Mouse (Mus musculus) gonadal fat pad, adult 2 months (tissue): ENCODE data around the gene Ctnnbl1. TPM values are rescaled to one million over a fixed set of nuclear protein-coding genes. Genes with fewer than 3 reads are reported as not detected.

Experiments
- DNase-seq: peaks from one replicate; pipeline ENCODE4 v3.0.0-alpha.2; 2012; ENCODE audit warnings: low read depth
- polyA plus RNA-seq: library from polyadenylated mRNA; depleted of rRNA; stranded (reverse); fragments of >200 nt; gene quantifications from 2 replicates; pipeline ENCODE4 v1.2.3, GENCODE M21; 2012

Ctnnbl1 gene
- polyA plus RNA-seq, 1 experiment = 35.4 TPM

DNA sequence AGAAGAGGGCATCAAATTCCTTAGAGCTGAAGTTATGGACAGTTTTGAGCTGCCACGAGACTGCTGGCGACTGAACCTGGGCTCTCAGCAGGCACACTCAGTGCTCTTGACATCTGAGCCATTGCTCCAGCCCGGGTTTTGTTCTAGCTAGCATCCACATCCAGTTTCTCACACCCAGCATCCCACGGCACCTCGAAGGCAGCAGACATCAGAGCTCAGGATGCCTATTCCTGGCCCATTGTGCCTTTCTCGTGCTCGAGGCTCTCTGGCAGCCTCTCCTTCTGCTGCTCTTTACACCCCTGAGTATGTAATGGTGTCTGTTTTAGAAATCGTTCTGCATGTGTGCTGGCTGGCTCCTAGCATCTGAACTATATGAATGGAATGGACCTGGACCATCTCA is 13.3 kb downstream of the Ctnnbl1 start:
- DNase-seq = no peak

DNA sequence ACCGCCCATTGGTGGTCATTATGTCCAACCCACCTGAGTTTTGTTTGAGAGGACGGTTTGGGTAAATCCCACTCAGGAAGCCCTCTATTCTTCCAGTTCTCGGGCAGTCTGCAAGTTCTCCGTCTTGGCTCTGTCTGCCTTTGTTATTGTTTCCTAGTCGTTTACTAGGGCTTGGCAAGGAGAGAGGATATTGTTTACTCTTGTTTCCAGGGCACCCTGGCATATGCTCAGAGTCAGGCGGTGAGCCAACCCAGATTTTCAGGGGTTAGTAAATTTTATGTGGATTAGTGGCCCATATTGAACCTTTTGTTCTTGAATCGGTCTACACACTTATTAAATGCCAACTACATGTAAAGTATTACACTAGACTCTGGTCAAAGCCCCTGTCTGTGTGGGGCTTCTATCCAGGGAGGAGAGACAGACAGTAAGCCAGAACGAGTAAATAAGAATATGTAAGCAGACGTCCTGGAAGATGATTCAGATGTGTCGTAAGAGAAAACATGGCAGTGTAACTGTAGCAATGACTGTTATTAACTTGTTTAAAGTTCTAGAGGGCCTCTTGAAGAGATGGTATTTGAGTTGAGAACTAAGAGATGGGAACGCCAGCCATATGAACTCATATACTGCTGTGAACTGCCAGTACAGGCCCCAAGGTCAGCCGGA is 13.9 kb downstream of the Ctnnbl1 start:
- no peak for DNase-seq

DNA sequence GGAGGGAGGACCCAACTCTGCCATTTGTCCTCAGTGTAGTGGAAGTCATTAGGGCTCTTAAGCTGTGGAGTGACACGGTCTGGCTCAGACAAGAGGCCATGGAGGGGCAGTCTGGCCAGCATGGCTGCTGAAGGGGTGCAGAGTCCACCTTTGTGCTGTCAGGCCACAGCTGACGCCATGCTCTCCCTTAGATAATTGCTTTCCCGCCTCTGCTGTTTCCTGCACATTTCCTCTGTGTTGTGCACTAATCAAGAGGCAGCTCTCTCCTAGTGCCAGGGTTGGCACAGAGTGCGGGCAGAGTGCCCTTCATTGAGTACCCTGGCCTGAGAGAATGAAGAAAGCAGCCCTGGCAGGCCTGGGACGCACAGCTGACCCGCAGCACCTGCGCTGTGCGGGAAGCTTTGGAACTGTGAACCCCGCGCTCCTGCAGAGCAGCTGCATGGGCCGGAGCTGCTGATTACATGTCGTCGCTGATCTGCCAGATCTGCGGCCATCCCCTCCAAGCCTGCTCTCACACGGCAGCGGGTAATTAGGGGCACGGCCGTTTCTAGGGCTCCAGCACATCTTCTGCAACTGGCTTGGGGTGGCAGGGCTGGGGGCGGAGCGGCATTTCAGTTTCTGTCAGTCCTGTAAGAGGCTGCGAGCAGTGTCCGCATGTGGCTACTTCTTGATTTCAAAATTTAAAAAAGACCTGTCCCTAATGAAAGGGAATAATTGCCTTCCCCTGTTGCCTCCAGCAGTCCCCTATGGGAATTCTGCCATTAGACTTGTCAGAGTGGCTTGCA is 14.6 kb downstream of the Ctnnbl1 start:
- DNase-seq = no peak

DNA sequence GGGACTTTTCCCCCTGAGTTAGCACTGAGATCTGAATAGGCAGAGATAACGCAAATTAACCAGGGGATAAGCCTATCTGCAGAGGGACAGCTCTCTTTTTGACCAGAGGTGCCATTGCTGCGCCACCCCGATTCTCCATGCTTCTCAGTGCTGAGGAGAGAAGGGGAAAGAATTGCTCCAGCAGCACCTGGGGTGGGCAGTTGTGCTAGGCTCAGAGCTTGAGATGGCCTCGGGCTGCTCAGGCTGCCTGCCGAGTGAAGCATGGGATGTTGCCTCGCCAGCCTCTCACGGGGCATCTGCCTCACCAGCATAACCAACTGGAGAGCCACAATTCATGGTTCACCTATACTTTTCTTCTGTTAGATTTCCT is 15.2 kb downstream of the Ctnnbl1 start:
- DNase-seq = no peak

DNA sequence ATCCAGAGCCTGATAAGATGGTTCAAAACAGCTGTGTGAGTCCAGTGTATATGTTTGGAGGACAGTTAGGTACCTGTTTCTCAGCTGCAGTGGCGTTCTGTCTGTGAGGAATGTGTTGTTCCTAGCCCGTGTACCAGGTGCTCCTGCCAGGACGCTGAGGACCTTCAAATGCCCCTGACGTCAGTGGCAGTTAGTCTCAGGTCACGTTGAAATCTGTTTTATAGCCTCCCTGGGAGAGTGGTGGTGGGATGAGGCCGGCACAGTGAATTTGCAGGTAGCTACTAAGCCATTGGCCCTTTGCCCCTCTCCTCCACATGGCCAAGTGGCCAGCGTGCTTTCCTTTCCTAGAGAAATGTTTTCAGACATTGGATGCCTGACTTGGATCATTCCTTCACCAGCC is 18.6 kb downstream of the Ctnnbl1 start:
- no peak for DNase-seq

DNA sequence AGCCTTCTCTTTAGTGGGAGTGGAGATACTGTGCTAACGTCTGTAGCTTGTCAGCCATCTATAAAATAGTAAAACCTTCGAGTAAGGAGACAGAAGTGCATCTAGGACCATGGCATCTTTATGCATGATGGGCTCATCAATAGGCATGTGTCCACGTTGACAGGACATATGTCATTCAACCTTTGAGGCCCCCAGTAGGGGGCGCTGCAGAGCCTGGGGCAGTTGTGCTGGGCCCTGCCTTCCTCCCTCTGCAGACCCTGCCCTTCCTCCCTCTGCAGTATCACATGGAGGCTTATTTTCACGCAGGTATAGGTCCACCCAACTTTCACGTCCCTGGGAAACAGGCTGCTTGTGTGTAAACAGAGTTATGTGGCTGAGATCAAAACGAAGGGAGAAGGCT is 19.0 kb downstream of the Ctnnbl1 start:
- no peak for DNase-seq

DNA sequence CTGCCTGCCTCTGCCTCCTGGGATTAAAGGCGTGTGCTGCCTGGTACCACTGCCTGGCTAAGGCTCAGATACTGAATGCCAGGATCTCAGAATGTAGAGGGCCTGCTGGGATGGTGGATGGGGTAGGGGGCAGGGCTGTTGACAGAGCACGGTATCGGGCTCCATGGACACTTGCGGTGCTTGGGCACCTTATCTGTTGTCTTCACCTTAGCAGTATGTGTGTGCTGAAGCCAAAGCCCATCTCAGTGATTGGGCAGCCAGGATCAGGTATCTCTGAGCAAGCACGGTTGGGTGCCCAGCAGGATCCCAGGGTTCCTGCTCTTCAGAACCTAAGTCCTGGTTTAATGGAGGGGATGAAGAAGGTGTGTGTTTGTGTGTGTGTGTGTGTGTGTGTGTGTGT is 21.2 kb downstream of the Ctnnbl1 start:
- no peak for DNase-seq

DNA sequence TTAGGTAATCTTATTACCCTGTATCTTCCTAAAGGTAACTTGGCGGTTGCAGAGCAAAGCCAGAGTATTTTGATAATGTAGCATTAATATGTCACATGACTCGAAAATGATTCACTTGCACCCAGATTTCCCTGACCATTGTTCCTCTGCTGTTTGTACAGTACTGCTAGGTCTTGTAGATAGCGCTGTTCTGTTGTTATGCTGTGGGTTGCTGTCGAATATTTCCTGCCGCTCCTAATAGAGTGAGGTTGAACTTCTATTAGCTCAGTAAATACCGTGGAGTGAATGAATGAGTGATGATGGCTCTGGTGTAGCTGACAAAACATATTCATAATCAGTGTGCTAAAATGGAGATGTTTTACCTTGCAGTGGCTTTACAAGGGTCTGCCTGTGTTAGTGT is 22.5 kb downstream of the Ctnnbl1 start:
- no peak for DNase-seq

DNA sequence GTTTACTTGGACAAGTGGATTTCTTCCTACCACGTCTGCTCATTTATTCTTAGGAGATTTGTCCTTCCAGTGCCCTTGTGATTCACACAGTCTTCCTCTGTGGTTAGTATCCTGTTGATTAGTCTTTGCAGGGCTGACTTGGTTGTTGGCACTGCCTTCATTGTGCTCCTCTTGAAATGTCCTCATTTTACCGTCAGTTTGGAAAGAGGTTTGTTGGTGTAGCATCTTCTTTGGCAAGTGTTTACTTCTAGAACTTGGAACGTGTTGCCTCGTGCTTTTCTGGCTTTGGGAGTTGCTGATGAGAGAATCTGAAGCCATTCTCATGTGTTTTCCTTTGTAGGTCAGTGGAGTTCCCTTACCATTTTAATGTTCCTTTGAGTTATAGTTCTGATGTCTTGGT is 25.7 kb downstream of the Ctnnbl1 start:
- DNase-seq = no peak

DNA sequence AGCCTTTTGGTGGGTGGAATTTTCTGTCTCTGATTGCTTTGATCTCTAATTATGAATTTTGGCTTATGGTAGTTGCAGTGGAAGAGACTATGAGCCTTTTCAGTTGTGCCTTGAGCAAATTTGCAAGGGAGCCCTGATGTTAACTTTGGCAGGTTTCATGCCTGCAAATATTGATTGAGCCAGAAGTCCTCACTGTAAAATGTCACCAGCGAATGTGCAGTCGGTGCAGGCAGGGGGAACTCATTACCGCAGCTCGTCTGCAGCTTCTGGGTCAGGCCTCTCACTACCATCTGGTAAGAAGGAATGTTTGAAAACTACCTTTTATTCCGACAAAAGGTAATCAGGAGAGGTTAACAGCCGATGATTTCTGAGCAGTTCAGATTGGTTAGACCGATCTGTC is 29.4 kb downstream of the Ctnnbl1 start:
- DNase-seq = no peak

DNA sequence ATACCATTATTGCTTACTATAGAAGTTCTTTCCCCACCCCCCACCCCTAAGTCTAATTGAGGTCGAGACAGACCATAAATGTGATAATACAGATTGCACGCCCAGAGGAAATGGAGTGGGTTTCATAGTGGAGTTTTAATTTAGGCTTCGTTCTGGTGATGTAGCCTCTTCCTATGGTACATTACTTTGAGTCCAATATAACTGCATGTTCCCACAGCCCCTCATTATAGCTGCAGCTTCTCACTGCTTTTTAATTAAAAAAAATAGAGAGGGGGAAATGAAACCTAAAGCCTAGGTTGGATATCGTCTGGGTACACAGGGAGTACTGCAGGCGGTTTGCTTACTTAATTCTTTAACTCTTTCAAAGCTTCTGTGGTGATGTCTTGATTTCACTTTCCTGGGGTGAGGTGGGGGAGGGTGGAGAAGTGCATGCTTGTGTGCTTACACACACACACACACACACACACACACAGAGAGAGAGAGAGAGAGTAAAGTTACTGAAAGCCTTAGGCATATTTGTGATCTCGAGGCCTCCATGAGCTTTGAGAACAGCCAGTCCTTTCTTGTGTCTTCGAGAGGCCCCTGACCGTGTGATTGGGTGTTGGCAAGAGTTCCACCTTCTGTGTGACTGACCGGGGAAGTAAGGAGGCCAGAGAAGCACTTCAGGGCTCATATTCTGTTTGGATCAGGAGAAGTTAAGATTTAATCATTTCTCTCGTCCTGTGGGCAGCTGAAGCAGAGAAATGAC is 31.7 kb downstream of the Ctnnbl1 start:
- DNase-seq = no peak

DNA sequence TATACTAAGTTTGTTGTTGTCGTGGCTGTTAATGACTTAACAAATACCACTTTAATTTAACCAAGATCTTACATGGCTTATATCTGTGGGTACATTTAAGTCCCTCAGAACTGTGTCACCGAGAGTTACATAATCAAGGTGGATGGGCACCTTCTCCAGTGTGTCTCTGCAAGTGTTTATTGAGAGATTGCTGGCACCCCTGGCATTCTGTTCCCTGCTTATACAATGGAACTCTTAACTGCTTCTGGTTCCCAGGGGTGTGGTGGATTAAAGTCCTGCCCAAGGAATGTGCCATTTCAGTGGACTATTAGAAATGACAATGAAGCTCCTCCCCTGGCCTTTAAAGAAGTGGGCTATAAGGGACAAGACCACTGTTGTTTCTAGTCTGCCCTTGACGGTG is 33.6 kb downstream of the Ctnnbl1 start:
- no peak for DNase-seq

DNA sequence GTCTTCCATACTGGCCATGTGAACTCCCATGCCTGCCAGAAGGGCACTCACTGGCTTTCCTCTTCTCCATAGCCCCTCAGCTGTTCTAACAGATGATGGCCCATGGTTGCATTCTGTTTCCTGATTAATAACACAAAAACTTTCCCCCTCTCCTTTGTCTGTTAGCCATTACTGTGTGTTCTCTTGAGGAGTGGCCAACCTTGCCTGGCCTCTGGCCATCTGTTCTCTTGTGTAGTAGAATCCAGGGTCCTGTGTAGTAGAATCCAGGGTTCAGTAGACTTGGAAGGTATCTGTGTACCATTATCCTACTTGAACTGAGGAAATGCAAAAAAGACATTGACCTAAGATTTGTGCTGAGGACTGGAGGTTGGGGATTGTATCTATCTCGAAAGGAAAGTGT is 36.5 kb downstream of the Ctnnbl1 start:
- DNase-seq = no peak

DNA sequence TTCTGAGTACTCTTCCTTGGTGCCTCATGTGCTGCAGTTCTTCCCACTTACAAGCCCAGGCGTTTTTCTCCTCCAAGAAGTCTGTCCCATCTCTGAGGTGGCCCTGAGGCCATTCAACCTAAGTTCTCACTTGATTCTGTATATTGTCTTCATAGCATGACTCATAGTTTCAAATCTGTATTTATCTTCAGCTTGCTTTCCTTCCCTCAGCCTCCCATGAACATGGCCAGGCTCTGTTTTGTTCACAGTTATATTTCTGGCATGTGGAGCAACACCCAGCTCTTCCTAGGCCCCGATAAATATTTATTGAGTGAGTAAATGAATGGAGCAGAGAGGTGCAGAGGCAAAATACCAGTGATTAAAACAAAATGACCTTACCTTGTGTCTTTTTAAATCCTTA is 38.8 kb downstream of the Ctnnbl1 start:
- no peak for DNase-seq

DNA sequence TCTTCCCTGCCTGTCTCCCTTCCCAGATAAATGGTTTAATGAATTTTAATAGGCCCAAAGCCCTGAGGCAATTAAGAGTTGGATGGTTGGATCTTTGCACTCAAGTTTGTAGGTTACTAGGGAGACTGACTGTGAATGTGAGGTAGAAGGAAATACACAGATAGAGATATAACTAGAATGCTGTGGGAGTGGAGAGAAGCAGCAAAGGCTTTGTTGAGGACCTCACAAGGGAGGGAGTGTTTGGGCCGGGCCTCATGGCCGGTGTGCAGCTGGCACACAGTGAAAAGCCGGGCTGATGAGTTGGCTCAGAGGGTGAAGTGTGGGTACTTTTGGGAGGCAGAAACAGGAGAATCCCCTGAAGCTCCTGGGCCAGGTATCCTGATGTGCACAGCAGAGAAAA is 43.8 kb downstream of the Ctnnbl1 start:
- no peak for DNase-seq

DNA sequence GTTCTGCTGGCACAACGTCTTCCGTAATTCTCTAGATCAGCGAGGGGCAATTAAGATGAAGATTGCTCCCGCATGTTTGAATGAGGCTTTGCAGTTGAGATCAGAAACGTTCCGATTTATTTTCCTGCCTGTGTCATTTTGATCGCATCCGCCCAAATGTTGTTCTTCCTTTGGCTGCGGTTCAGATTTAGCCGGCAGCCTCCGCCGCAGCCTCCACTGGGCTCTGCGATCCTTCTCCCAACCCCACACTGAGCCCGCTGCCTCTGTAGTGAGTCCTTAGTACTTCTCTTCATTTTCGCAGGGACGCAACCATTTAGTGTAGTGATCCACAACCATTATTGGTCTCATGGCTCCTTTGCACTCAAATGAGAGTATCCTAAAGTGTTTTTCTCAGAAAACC is 46.0 kb downstream of the Ctnnbl1 start:
- DNase-seq = no peak

DNA sequence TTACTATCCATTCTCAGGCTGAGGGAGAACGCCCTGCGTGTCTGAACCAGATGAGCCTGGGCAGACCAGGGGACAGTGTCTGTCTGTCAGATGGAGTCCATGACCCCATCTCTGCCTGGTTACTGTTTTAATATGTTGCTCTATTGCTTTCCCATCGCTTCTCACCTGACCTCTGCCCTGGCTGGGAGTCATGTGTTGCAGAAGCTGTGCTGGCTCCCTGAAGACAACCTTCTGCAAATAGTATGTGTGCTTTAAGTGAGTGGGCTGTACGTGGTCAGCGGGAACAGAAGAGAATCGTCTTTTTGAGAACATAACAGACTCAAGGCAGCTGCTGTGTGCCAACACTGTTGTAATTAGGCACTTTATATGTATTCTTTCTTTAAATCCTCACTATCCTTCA is 47.0 kb downstream of the Ctnnbl1 start:
- DNase-seq = no peak

DNA sequence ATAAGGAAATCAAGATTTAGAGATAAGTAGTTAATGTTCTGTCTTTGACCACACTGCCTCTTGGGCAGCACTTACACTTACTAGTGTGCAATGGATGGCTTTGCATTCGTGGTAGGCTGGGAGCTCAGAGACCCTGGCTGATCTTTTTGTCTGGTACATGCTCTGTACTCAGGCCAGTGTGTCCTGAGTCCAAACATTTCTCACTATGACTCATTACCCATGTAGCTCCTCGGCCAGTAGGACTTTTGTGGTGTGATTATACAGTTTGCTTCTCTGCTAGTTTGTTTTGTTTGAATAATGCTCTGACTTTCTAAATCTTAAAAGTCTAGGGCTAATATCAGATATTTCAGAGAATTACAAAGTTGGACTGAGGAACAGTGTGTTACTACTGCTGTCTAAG is 47.4 kb downstream of the Ctnnbl1 start:
- DNase-seq = no peak

DNA sequence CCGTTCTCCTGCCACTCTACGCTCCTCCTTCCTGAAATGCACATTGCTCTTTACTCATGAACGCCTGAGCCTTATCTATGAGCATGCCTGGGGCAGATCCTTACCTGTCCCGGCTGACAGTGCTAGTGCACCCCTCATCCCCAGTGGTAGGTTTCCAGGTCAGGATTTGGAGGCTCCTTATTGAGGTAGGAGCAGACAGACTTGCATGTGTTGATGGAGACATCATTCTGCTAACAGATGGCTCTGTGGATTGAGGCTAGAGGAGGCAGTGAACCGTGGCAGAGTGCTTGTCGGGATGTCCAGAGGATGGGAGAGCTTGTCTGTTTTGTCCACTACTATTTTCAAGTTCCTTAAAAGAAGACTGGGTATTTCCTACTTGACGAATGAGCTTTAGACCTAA is 52.0 kb downstream of the Ctnnbl1 start:
- no peak for DNase-seq

DNA sequence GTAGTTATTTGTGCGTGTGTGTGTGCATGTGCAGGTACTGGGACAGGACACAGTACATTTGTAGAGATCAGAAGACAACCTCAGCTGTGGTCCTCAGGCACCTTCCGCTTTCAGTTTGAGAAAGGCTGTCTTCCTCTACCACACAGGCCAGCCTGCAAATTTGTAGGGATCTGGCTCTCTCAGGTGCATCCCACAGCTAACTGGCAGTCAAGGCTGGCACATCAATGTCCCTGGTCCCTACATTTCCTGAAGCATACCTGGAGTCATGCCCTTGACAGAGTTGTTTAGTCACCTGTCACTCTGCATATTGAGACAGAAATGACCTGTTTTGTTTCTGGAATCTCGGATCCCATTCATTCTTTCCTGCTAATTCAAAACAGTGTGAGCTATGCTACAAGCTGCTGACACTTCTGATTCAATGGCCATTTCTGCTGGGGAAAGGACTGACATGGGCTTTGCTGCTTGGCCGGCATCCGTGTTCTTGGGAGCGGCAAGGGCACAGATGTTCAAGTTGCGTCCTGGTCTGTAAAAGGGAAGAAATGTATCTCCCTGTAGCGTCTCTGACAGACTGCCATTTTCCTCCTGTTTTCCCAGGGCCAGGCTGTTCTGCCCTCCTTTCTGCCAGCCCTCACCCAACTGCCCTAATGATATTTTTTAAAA is 53.8 kb downstream of the Ctnnbl1 start:
- DNase-seq = no peak

DNA sequence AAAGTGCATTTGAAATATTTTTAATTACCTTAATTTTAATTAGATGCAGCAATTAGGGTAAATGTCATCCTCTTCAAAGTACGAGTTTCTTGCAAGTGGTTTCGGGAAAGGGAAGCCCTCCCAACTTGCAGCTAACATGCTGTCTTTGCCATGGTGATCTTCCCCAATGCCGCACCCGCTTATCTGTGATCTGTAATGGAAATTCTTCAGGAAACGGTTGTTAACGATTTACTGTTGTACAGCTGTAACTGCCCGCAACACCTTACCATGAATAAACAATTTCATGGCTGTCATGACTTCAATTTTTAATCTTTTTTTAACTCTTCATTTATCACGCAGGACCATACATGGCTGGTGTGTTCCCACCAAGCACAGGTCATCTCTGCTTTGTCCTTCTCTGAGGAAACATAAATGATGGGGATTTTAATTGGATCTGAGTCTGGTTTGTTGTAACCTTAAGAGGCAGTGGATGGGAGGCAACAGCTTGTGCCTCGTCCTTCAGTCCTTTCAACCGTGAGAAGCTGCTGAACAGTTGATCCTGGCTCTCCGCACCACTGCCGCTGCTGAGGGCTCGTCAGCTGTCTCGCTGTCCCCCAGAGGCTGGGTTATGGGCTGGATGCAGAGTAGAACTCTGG is 54.4 kb downstream of the Ctnnbl1 start:
- DNase-seq = no peak
